Mouse (Mus musculus) erythroblast, embryonic 14.5 days (primary cell): Measurements from ENCODE around the gene Arid5a. TPM values are rescaled to one million over a fixed set of nuclear protein-coding genes. Genes with fewer than 3 reads are reported as not detected.

ENCODE experiments used
- H3K27me3 ChIP-seq: 2 replicates; pipeline ENCODE4 v1.6.1; 2012; ENCODE audit warnings: inconsistent platforms; ENCODE audit not compliant: control insufficient read depth
- H3K36me3 ChIP-seq: 2 replicates; pipeline ENCODE4 v1.6.1; 2012; ENCODE audit warnings: mild to moderate bottlenecking, inconsistent platforms; ENCODE audit not compliant: control insufficient read depth
- H3K4me1 ChIP-seq: 2 replicates; pipeline ENCODE4 v1.6.1; 2012; ENCODE audit warnings: inconsistent platforms; ENCODE audit not compliant: control insufficient read depth
- H3K4me3 ChIP-seq: replicated peaks from 2 replicates; pipeline ENCODE3; 2012; ENCODE audit warnings: moderate library complexity, mild to moderate bottlenecking, inconsistent platforms
- H3K9me3 ChIP-seq: 2 replicates; pipeline ENCODE4 v1.6.1; 2012; ENCODE audit warnings: low read length, inconsistent platforms, mixed read lengths; ENCODE audit not compliant: control insufficient read depth
- GATA1 ChIP-seq: IDR thresholded peaks from 2 replicates; pipeline ENCODE4 v1.6.1; 2012; ENCODE audit warnings: low read length, inconsistent platforms, mixed read lengths
- TAL1 ChIP-seq: IDR thresholded peaks from 3 replicates; pipeline ENCODE4 v1.6.1; 2012; ENCODE audit warnings: low read length, inconsistent platforms, mixed read lengths
- polyA plus RNA-seq: library from polyadenylated mRNA; stranded (reverse); fragments of >175 nt; gene quantifications from 2 replicates; pipeline ENCODE4 v1.2.3, GENCODE M21; 2012

Arid5a gene
- polyA plus RNA-seq, 1 experiment, result 0.18 TPM

GRCm38 (mm10) chr1:36315776-36316100 is 8.2 kb downstream of the Arid5a start:
- H3K4me3 ChIP-seq, result no peak overlapping the region
- H3K4me1 ChIP-seq, result no peaks in the 10 kb centered on the region
- no peaks in the 10 kb centered on the region for H3K9me3 ChIP-seq
- H3K27me3 ChIP-seq, result peaks cover 2% of the 10 kb centered on the region; the same call in 1 of the 2 replicates
- no peaks in the 10 kb centered on the region for H3K36me3 ChIP-seq
- TF ChIP-seq TAL1 (no peak), GATA1 (no peak)

GRCm38 (mm10) chr1:36321164-36321563 is 13.6 kb downstream of the Arid5a start:
- Histone ChIP-seq H3K36me3 (no peaks in the 10 kb centered on the region), H3K4me1 (no peaks in the 10 kb centered on the region), H3K27me3 (no peaks in the 10 kb centered on the region), H3K9me3 (no peaks in the 10 kb centered on the region), H3K4me3 (no peak overlapping the region)
- no peak for TF ChIP-seq GATA1
- no peak for TF ChIP-seq TAL1

- TF ChIP-seq TAL1 (no peak), GATA1 (no peak)
- H3K36me3 ChIP-seq, result no peaks in the 10 kb centered on the region
- H3K4me3 ChIP-seq, result no peak overlapping the region
- H3K27me3 ChIP-seq, result no peaks in the 10 kb centered on the region
- no peaks in the 10 kb centered on the region for H3K9me3 ChIP-seq
- H3K4me1 ChIP-seq, result no peaks in the 10 kb centered on the region
Observed at GRCm38 (mm10) chr1:36321829-36322573, 14.5 kb downstream of the Arid5a start.

- Histone ChIP-seq H3K4me3 (no peak overlapping the region), H3K27me3 (no peaks in the 10 kb centered on the region), H3K36me3 (no peaks in the 10 kb centered on the region), H3K9me3 (no peaks in the 10 kb centered on the region), H3K4me1 (no peaks in the 10 kb centered on the region)
- TF ChIP-seq TAL1, result no peak
- no peak for TF ChIP-seq GATA1
Observed at GRCm38 (mm10) chr1:36323076-36323475, 15.5 kb downstream of the Arid5a start.

GRCm38 (mm10) chr1:36323746-36324448 is 16.4 kb downstream of the Arid5a start:
- no peak overlapping the region for H3K4me3 ChIP-seq
- H3K27me3 ChIP-seq, result no peaks in the 10 kb centered on the region
- H3K36me3 ChIP-seq, result no peaks in the 10 kb centered on the region
- no peaks in the 10 kb centered on the region for H3K9me3 ChIP-seq
- TF ChIP-seq TAL1 (no peak), GATA1 (no peak)
- H3K4me1 ChIP-seq, result no peaks in the 10 kb centered on the region

- H3K27me3 ChIP-seq, result no peaks in the 10 kb centered on the region
- H3K4me3 ChIP-seq, result no peak overlapping the region
- H3K4me1 ChIP-seq, result no peaks in the 10 kb centered on the region
- TF ChIP-seq GATA1, result no peak
- no peak for TF ChIP-seq TAL1
- no peaks in the 10 kb centered on the region for H3K36me3 ChIP-seq
- H3K9me3 ChIP-seq, result no peaks in the 10 kb centered on the region
Observed at GRCm38 (mm10) chr1:36325900-36326321, 18.4 kb downstream of the Arid5a start.

GRCm38 (mm10) chr1:36326815-36327214 is 19.3 kb downstream of the Arid5a start:
- Histone ChIP-seq H3K36me3 (no peaks in the 10 kb centered on the region), H3K9me3 (no peaks in the 10 kb centered on the region), H3K4me3 (no peak overlapping the region), H3K27me3 (no peaks in the 10 kb centered on the region), H3K4me1 (no peaks in the 10 kb centered on the region)
- TF ChIP-seq TAL1 (no peak), GATA1 (no peak)

- TF ChIP-seq TAL1 (no peak), GATA1 (no peak)
- Histone ChIP-seq H3K4me3 (no peak overlapping the region), H3K36me3 (peaks cover 23% of the 10 kb centered on the region), H3K4me1 (no peaks in the 10 kb centered on the region), H3K27me3 (no peaks in the 10 kb centered on the region), H3K9me3 (no peaks in the 10 kb centered on the region)
Observed at GRCm38 (mm10) chr1:36331743-36332142, 24.2 kb downstream of the Arid5a start.

GRCm38 (mm10) chr1:36332955-36333887 is 25.7 kb downstream of the Arid5a start:
- Histone ChIP-seq H3K27me3 (no peaks in the 10 kb centered on the region), H3K4me1 (no peaks in the 10 kb centered on the region), H3K9me3 (no peaks in the 10 kb centered on the region), H3K36me3 (peaks cover 38% of the 10 kb centered on the region), H3K4me3 (no peak overlapping the region)
- no peak for TF ChIP-seq TAL1
- no peak for TF ChIP-seq GATA1
